Mouse (Mus musculus) liver, embryonic 13.5 days (tissue): ENCODE results near the gene Agbl5. TPM values are rescaled to one million over a fixed set of nuclear protein-coding genes. Genes with fewer than 3 reads are reported as not detected.
A peak's percentile ranks its signal among the peaks of the same experiment; 100 is the strongest.

Experiments
- ATAC-seq: fragments of 200-750 bp; cut with Nextera tagmentation; 2 replicates; pipeline ENCODE4 v1.8.0; 2017; ENCODE audit warnings: low read depth, mild to moderate bottlenecking, moderate number of reproducible peaks, moderate library complexity
- DNase-seq: peaks from one replicate; pipeline ENCODE4 v3.0.0; 2022
- H3K27ac ChIP-seq: fragments of 300-500 bp; sonication (generic); 2 replicates; pipeline ENCODE4 v1.5.1; 2015; ENCODE audit warnings: moderate library complexity, mild to moderate bottlenecking, inconsistent platforms
- H3K27me3 ChIP-seq: fragments of 300-500 bp; sonication (generic); 2 replicates; pipeline ENCODE4 v1.6.1; 2015; ENCODE audit warnings: mild to moderate bottlenecking, inconsistent platforms
- H3K36me3 ChIP-seq: fragments of 300-500 bp; sonication (generic); 2 replicates; pipeline ENCODE4 v1.6.1; 2015; ENCODE audit warnings: mild to moderate bottlenecking, inconsistent platforms
- H3K4me1 ChIP-seq: fragments of 300-500 bp; sonication (generic); replicated peaks from 2 replicates; pipeline ENCODE4 v1.6.1; 2015; ENCODE audit warnings: inconsistent platforms
- H3K4me2 ChIP-seq: fragments of 300-500 bp; sonication (generic); 2 replicates; pipeline ENCODE4 v1.6.1; 2015; ENCODE audit warnings: inconsistent platforms, mild to moderate bottlenecking, moderate library complexity
- H3K4me3 ChIP-seq: fragments of 300-500 bp; sonication (generic); replicated peaks from 2 replicates; pipeline ENCODE4 v1.5.1; 2015; ENCODE audit warnings: mild to moderate bottlenecking, inconsistent platforms
- H3K9ac ChIP-seq: fragments of 300-500 bp; sonication (generic); 2 replicates; pipeline ENCODE4 v1.6.1; 2015; ENCODE audit warnings: mild to moderate bottlenecking, inconsistent platforms
- H3K9me3 ChIP-seq: fragments of 300-500 bp; sonication (generic); replicated peaks from 2 replicates; pipeline ENCODE4 v1.6.1; 2016; ENCODE audit warnings: inconsistent platforms
- WGBS: fragments of 180-500 bp; shearing (Covaris S2); methylation state at CpG from one replicate; pipeline ENCODE4 v1.1.7; 2015; ENCODE audit not compliant: insufficient replicate concordance; 5-methylcytosine and 5-hydroxymethylcytosine counted together
- polyA plus RNA-seq: library from polyadenylated mRNA; unstranded; fragments of >200 nt; fragmentation: Nextera tagmentation; extraction: Ambion mirVana; gene quantifications from 2 replicates; pipeline ENCODE4 v1.2.1, GENCODE M21; 2015

Gene Agbl5
- polyA plus RNA-seq, 1 experiment from 2014 or later, result 4.3 TPM

DNA sequence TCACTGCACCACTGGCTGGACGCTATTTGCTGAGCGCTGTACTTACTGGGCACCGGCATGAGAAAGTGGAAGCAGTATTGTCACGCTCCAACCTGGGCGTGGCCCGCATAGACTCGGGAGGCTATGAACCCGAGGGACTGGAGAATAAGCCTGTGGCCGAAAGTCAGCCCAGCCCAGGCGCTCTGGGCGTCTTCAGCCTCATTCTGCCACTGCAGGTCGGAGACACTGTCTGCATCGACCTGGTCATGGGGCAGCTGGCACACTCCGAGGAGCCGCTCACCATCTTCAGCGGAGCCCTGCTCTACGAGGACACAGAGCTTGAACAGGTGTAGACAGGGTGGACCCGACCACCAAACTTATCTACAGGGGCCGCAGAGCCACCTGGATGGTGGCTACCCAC is 32.1 kb downstream of the Agbl5 start:
- WGBS, result 64% methylated on average over 19 of the region's 19 CpGs
- peak overlapping the region; percentile 69 for H3K4me3 ChIP-seq
- H3K4me2 ChIP-seq, result peak overlapping the region; percentile 87
- ATAC-seq, result no peak
- H3K4me1 ChIP-seq, result peaks cover 76% of the 10 kb centered on the region
- peak overlapping the region; percentile 56; the same call in 1 of the 2 replicates for H3K9ac ChIP-seq
- H3K27me3 ChIP-seq, result no peaks in the 10 kb centered on the region
- H3K36me3 ChIP-seq, result peaks cover 52% of the 10 kb centered on the region
- peak overlapping the region; percentile 23; the same call in 1 of the 2 replicates for H3K27ac ChIP-seq
- H3K9me3 ChIP-seq, result no peaks in the 10 kb centered on the region
- DNase-seq, result no peak

DNA sequence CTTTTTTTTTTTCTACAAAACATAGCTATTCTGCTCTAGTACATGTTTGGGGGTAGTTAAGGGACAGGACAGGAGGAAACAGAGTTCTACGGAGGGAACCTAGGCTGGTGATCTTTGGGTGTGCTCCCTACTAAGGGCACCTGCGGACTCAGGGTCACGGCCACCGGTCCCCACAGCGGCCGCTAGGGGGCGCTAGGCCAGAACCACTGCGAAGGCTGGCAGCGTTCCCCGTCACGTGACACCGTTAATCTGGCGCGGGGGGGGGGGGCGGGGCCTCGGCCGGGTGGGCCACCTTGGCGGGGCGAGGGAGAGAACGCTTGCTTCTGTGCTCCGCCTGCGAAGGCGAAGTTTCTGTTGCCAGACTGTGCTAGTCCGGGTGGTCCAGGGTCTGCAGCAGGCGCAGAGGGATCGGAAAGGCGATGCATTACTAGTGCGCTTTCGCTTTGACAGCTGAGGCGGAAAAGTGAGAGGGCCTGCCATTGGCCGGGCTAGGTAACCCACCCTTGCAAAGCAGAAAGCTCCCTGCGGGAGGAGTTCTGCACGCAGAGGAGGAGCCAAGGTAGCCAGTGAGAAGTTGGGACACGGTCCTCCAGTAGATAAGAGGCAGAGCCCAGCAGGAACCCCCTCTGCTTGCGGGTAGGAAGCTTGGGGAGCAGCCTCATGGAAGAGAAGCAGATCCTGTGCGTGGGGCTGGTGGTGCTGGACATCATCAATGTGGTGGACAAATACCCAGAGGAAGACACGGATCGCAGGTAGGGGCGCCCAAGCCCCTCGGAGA is 33.0 kb downstream of the Agbl5 start, which contains the start of gene Khk:
TSS of gene Khk (plus strand) at position 176 of the 778 bp plus-strand sequence.
- WGBS, result 2% methylated on average over 40 of the region's 40 CpGs
- Histone ChIP-seq H3K36me3 (peaks cover 52% of the 10 kb centered on the region), H3K4me1 (peaks cover 68% of the 10 kb centered on the region), H3K4me2 (peak within 1 kb of the TSS; percentile 87), H3K9me3 (no peaks in the 10 kb centered on the region), H3K4me3 (peak within 1 kb of the TSS; percentile 69), H3K27ac (peak within 1 kb of the TSS; percentile 81), H3K9ac (peak within 1 kb of the TSS; percentile 76), H3K27me3 (no peaks in the 10 kb centered on the region)
- ATAC-seq (peak; percentile 92), DNase-seq (peak; percentile 85)

DNA sequence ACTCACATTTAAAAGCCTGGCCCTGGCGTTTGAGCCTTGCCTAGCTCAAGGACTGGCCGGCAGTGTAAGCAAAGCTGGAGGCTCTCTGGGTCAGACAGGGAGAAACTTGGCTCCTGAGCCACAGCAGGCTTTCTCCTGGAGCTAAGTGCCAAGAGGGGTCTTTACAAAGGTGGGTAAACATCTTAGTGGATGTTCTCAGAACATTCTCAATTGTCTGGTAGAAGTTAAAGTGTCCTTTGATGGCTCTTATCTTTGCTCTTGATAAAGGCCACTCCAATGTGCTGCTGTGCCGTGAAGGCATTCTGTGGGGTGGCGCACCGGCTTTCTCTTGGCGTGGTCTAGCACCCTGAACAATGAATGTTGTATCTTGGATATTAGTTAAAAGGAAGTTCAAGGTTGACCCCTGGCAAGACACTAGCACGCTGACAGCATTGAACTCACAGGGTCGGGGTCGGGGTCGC is 34.1 kb downstream of the Agbl5 start:
- ATAC-seq (no peak), DNase-seq (no peak)
- H3K27ac ChIP-seq, result peak overlapping the region; percentile 81
- H3K4me3 ChIP-seq, result peak overlapping the region; percentile 69
- no peaks in the 10 kb centered on the region for H3K9me3 ChIP-seq
- peaks cover 60% of the 10 kb centered on the region for H3K4me1 ChIP-seq
- H3K4me2 ChIP-seq, result peak overlapping the region; percentile 87
- WGBS, result 40% methylated on average over 10 of the region's 10 CpGs
- peaks cover 43% of the 10 kb centered on the region for H3K36me3 ChIP-seq
- no peaks in the 10 kb centered on the region for H3K27me3 ChIP-seq
- peak overlapping the region; percentile 76 for H3K9ac ChIP-seq

DNA sequence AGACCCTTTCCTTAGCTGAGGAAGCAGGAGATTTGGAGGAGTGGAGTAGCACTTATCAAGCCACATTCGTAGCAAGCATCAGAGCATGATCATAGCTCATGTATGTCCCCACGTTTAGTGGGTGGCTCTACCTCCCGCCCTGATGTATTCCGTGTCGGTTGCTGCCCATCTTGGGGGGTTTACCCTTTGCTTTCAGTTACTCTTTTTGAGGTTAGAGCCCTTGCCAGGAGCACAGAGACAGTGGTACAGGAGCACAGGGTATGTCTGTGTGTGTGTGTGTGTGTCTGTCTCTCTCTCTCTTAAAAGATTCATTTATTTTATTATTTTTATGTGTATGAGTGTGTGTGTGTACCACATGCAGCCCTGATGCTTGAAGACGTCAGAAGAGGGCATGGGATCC is 34.6 kb downstream of the Agbl5 start:
- WGBS, result 59% methylated on average over 6 of the region's 6 CpGs
- H3K9ac ChIP-seq, result peak overlapping the region; percentile 76

DNA sequence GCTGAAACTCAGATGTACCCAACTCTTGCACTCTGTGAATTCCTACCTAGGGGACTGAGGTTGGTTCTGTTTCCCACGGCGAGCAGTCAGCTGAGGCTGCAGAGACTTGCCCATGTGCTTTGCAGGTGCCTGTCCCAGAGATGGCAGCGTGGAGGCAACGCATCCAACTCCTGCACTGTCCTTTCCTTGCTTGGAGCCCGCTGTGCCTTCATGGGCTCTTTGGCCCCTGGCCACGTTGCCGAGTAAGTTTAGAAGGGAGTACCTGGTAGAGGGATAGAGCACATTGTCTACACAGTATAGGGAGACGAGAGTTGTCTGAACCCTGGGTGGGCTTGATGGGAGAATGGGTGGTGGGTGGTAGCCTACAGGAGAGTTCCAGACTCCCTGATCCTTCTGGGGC is 36.1 kb downstream of the Agbl5 start:
- no peaks in the 10 kb centered on the region for H3K9me3 ChIP-seq
- no peak overlapping the region for H3K27ac ChIP-seq
- no peak overlapping the region for H3K9ac ChIP-seq
- H3K4me2 ChIP-seq, result no peak overlapping the region
- 76% methylated on average over 8 of the region's 8 CpGs for WGBS
- no peak for ATAC-seq
- no peak for DNase-seq
- H3K4me1 ChIP-seq, result peaks cover 55% of the 10 kb centered on the region
- no peak overlapping the region for H3K4me3 ChIP-seq
- peaks cover 24% of the 10 kb centered on the region for H3K36me3 ChIP-seq
- H3K27me3 ChIP-seq, result no peaks in the 10 kb centered on the region

More for the DNA sequence above, 34.6 kb downstream of the Agbl5 start:
- Histone ChIP-seq H3K36me3 (peaks cover 37% of the 10 kb centered on the region), H3K27ac (no peak overlapping the region), H3K9me3 (no peaks in the 10 kb centered on the region), H3K4me3 (peak overlapping the region; percentile 69), H3K27me3 (no peaks in the 10 kb centered on the region), H3K4me1 (peaks cover 60% of the 10 kb centered on the region), H3K4me2 (peak overlapping the region; percentile 87)
- DNase-seq (no peak), ATAC-seq (no peak)

DNA sequence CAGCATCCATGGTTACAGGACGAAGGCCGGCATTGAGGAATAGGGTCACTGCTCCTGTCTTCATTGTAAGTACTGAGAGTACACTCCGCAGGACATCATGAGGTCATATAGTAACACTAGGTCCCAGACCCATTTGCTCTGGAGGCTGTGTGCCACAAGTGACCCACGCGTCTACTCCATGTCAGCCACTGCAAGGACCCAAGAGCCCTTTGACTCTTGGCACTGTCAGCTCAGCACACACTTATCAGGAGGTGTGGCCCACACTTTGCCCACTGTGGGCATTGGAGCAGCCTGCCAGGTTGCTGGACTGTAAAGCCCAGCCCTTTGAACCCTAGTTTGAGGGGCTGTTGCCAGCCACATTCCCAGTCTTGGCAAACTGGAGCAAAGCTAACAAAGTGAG is 36.7 kb downstream of the Agbl5 start:
- Histone ChIP-seq H3K9ac (no peak overlapping the region), H3K27me3 (no peaks in the 10 kb centered on the region), H3K36me3 (peaks cover 17% of the 10 kb centered on the region), H3K4me1 (peaks cover 49% of the 10 kb centered on the region), H3K4me3 (no peak overlapping the region), H3K4me2 (no peak overlapping the region), H3K27ac (no peak overlapping the region), H3K9me3 (no peaks in the 10 kb centered on the region)
- ATAC-seq (no peak), DNase-seq (no peak)
- WGBS, result 80% methylated on average over 5 of the region's 5 CpGs

DNA sequence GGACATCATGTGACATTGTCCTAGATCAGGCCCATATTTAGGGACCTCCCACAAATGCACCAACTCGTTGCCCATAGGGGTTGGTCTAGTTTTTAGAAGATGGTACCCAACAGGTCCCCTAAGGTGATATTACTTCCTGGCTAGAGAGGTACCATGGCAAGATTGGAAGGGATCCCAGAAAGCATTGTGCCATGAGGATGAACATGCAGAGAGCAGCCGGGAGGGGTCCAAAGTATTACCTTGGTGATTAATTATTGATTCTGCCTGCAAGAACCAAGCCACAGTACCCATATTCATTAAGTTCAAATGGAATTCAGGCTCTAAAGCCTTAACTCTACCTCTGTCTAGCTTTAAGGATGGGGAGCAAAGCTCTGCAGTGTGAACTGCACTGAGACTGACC is 37.6 kb downstream of the Agbl5 start:
- H3K27me3 ChIP-seq, result no peaks in the 10 kb centered on the region
- H3K27ac ChIP-seq, result no peak overlapping the region
- H3K4me2 ChIP-seq, result no peak overlapping the region
- 0 out of 2 replicates have a peak, but pooled peaks cover 9% of the 10 kb centered on the region for H3K36me3 ChIP-seq
- ATAC-seq (no peak), DNase-seq (no peak)
- no peak overlapping the region for H3K9ac ChIP-seq
- no peak overlapping the region for H3K4me3 ChIP-seq
- no peaks in the 10 kb centered on the region for H3K9me3 ChIP-seq
- 59% methylated on average over 2 of the region's 2 CpGs for WGBS
- peaks cover 40% of the 10 kb centered on the region for H3K4me1 ChIP-seq

DNA sequence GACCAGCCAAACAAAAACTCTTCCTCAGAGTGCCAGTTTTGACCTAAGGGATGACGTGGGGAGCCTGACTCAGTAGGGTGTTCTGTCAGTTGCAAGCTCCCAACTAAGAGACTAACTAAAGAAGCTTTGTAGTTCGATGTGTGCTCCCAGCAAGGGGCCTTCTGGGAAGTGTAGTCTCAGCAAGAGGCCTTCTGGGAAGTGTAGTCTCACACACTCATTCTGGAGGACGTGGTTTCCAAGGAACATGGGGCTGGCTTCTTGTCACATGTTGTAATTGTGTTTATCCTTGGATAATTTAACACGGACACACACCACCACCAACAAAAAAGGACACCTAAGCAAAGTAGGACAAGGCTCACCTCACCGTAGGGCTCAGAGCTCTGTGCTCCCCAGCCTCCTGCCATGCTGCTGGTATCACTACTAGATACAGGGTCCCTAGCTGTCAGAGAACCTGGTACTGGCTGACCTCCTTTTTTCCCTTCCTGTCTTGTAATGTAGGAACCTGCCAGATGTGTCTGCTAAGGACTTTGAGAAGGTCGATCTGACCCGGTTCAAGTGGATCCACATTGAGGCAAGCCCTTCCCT is 39.5 kb downstream of the Agbl5 start:
- WGBS, result 42% methylated on average over 7 of the region's 7 CpGs
- Histone ChIP-seq H3K4me2 (no peak overlapping the region), H3K27ac (no peak overlapping the region), H3K4me3 (no peak overlapping the region), H3K27me3 (no peaks in the 10 kb centered on the region), H3K36me3 (0 out of 2 replicates have a peak, but pooled peaks cover 9% of the 10 kb centered on the region), H3K4me1 (peaks cover 24% of the 10 kb centered on the region), H3K9me3 (no peaks in the 10 kb centered on the region), H3K9ac (no peak overlapping the region)
- DNase-seq (no peak), ATAC-seq (no peak)

DNA sequence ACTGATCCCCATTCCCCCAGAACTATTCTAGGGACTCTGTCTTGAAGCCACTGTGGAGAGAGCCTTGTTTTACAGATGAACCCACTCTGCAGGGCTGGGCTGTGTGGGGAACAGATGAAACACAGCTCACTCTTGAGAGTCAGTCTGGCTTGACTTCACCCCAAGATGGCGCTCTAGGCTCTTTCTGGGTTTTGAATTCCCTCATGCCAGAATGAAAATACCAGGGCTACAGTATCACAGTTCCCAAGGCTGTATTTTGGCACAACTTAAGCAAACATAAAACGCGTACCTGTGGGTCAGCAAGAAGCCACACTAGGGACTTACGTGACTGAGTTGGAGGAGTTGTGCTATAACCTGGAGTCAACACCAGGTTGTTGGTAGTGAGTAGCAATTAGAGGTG is 41.6 kb downstream of the Agbl5 start:
- Histone ChIP-seq H3K9ac (no peak overlapping the region), H3K36me3 (no peaks in the 10 kb centered on the region), H3K27ac (no peak overlapping the region), H3K4me2 (no peak overlapping the region), H3K9me3 (no peaks in the 10 kb centered on the region), H3K27me3 (no peaks in the 10 kb centered on the region), H3K4me3 (no peak overlapping the region), H3K4me1 (0 out of 2 replicates have a peak, but pooled peaks cover 8% of the 10 kb centered on the region)
- DNase-seq, result no peak
- 64% methylated on average over 4 of the region's 4 CpGs for WGBS
- 0 out of 2 replicates have a peak, but pooled peaks have one; percentile 21 for ATAC-seq

DNA sequence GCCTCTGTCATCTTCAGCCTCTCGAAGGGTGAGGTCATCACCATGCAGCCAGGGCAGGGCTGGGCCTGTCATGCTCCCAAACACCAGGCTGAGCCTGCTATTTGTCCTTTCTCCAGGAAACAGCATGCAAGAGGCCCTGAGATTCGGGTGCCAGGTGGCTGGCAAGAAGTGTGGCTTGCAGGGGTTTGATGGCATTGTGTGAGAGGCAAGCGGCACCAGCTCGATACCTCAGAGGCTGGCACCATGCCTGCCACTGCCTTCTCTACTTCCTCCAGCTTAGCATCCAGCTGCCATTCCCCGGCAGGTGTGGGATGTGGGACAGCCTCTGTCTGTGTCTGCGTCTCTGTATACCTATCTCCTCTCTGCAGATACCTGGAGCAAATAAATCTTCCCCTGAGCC is 42.4 kb downstream of the Agbl5 start:
- Histone ChIP-seq H3K9me3 (no peaks in the 10 kb centered on the region), H3K4me3 (no peak overlapping the region), H3K4me2 (no peak overlapping the region), H3K27me3 (no peaks in the 10 kb centered on the region), H3K36me3 (no peaks in the 10 kb centered on the region), H3K27ac (no peak overlapping the region), H3K4me1 (0 out of 2 replicates have a peak, but pooled peaks cover 8% of the 10 kb centered on the region), H3K9ac (no peak overlapping the region)
- WGBS, result 74% methylated on average over 6 of the region's 6 CpGs
- no peak for DNase-seq
- no peak for ATAC-seq

DNA sequence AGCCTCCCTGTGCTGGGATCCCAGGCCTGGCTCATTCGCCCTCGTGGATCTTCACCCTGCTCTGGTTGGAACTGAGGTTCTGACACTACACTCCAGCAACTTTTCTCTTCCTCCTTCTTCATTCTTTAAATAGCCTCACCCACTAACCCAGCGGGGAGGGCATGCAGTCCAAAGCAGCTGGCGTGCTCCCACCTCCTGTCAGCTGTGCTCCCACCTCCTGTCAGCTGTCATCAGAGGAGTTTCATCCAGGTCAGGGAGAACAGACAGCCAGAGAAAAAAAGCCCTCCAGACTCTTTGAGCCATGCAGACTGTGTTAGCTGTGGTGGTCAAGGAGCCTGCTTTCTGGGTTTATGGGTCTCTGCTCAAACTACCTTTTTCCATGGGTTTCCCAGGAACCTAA is 42.9 kb downstream of the Agbl5 start:
- Histone ChIP-seq H3K9me3 (no peaks in the 10 kb centered on the region), H3K27ac (no peak overlapping the region), H3K36me3 (no peaks in the 10 kb centered on the region), H3K4me2 (no peak overlapping the region), H3K4me1 (0 out of 2 replicates have a peak, but pooled peaks cover 8% of the 10 kb centered on the region), H3K27me3 (no peaks in the 10 kb centered on the region), H3K4me3 (no peak overlapping the region), H3K9ac (no peak overlapping the region)
- 62% methylated on average over 4 of the region's 4 CpGs for WGBS
- ATAC-seq, result no peak
- no peak for DNase-seq
